Mouse (Mus musculus) cerebellum, adult 11-12 months (tissue): ENCODE measurements around the gene Ulk4.

Source experiments
- DNase-seq: peaks from one replicate; pipeline ENCODE4 v3.0.0; 2022

The Ulk4 gene

GRCm38 (mm10) chr9:120963104-120963503 lies 313.9 kb downstream of the Ulk4 start:
- DNase-seq, result no peak

GRCm38 (mm10) chr9:120961969-120962700 lies 314.9 kb downstream of the Ulk4 start:
- no peak for DNase-seq

GRCm38 (mm10) chr9:120961466-120961865 lies 315.5 kb downstream of the Ulk4 start:
- no peak for DNase-seq

- no peak for DNase-seq
These were observed 316.4 kb downstream of the Ulk4 start for GRCm38 (mm10) chr9:120960611-120961010.

- DNase-seq, result no peak
These were observed 317.8 kb downstream of the Ulk4 start for GRCm38 (mm10) chr9:120959225-120959624.

- no peak for DNase-seq
These were observed 318.4 kb downstream of the Ulk4 start for GRCm38 (mm10) chr9:120958560-120958959.

GRCm38 (mm10) chr9:120958051-120958450 lies 318.9 kb downstream of the Ulk4 start:
- DNase-seq, result no peak

- DNase-seq, result no peak
These were observed 325.1 kb downstream of the Ulk4 start for GRCm38 (mm10) chr9:120951947-120952346.

GRCm38 (mm10) chr9:120950761-120951160 lies 326.2 kb downstream of the Ulk4 start:
- DNase-seq, result no peak

- no peak for DNase-seq
These were observed 328.2 kb downstream of the Ulk4 start for GRCm38 (mm10) chr9:120948832-120949231.

GRCm38 (mm10) chr9:120946131-120946530 lies 330.9 kb downstream of the Ulk4 start:
- DNase-seq, result no peak

GRCm38 (mm10) chr9:120944211-120944610 lies 332.8 kb downstream of the Ulk4 start:
- no peak for DNase-seq

- DNase-seq, result no peak
These were observed 333.2 kb downstream of the Ulk4 start for GRCm38 (mm10) chr9:120943757-120944156.

- DNase-seq, result no peak
These were observed 336.1 kb downstream of the Ulk4 start for GRCm38 (mm10) chr9:120940858-120941257.

GRCm38 (mm10) chr9:120936351-120936750 lies 340.6 kb downstream of the Ulk4 start:
- peak; percentile 52 for DNase-seq

- DNase-seq, result no peak
These were observed 341.4 kb downstream of the Ulk4 start for GRCm38 (mm10) chr9:120935634-120935922.

GRCm38 (mm10) chr9:120934821-120935633 lies 342.0 kb downstream of the Ulk4 start:
- no peak for DNase-seq

- peak; percentile 63 for DNase-seq
These were observed 342.9 kb downstream of the Ulk4 start for GRCm38 (mm10) chr9:120933886-120934758.

GRCm38 (mm10) chr9:120933587-120933885 lies 343.5 kb downstream of the Ulk4 start:
- DNase-seq, result no peak

- peak; percentile 96 for DNase-seq
These were observed 344.0 kb downstream of the Ulk4 start for GRCm38 (mm10) chr9:120932797-120933586.

GRCm38 (mm10) chr9:120932371-120932770 lies 344.6 kb downstream of the Ulk4 start:
- peak; percentile 55 for DNase-seq

- DNase-seq, result no peak
These were observed 346.2 kb downstream of the Ulk4 start for GRCm38 (mm10) chr9:120930811-120931210.

GRCm38 (mm10) chr9:120930021-120930420 lies 347.0 kb downstream of the Ulk4 start:
- no peak for DNase-seq
